Comparison of ENCODE assay signal across 16 mouse cellular contexts in the genomic region with DNA sequence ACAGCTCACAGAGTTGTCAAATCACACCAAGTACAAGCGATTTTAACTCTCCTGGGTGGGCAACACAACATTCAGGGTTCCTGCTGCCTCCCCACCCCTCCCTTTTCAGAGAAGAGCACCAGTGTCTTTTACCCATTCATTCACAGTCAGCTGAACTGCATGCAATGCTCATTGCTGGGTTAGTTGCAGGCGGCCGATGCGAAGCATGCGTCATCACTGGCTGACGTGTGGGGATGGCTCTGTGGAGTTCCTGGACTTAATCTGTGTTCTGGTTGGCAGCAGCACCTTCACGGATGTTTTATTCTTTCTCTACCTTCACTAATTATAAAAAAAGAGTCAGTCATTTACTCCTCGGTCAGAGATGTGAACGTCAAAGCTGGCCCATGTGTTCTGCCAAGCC.
"Had no signal": no experiment of that assay in that cellular context is flagged by ENCODE, and none has a peak within 500 bp of the region (broad histone marks: within the 10 kb centered on the region; RNA-seq: fewer than 3 reads in every experiment).

No protein-coding gene starts in this region.

- H3K9ac ChIP-seq: kidney, embryonic 15.5 days; liver, embryonic 15.5 days; neural tube, embryonic 15.5 days had no signal

- H3K36me3 ChIP-seq: kidney, embryonic 15.5 days; limb, embryonic 10.5 days; liver, embryonic 15.5 days; neural tube, embryonic 15.5 days had no signal

- H3K4me2 ChIP-seq: kidney, embryonic 15.5 days; liver, embryonic 11.5 days; liver, embryonic 15.5 days; neural tube, embryonic 15.5 days had no signal

- DNase-seq: kidney, postnatal 14 days; lung, adult 2 months; lung, postnatal 4 days; right cerebral cortex, adult 18-20 months; right cerebral cortex, postnatal 4 days; spleen, adult 18-20 months; thymus, adult 18-20 months; thymus, postnatal 14 days had no signal

- H3K9me3 ChIP-seq: kidney, embryonic 15.5 days; limb, embryonic 10.5 days; liver, embryonic 15.5 days; neural tube, embryonic 15.5 days had no signal

- H3K4me3 ChIP-seq: kidney, embryonic 15.5 days; left cerebral cortex, adult 2 months; limb, embryonic 10.5 days; liver, embryonic 15.5 days; myocyte; neural tube, embryonic 15.5 days had no signal

- H3K27me3 ChIP-seq: kidney, embryonic 15.5 days; liver, embryonic 15.5 days; neural tube, embryonic 15.5 days had no signal

- ATAC-seq: lung, postnatal 0 days had no signal

- H3K27ac ChIP-seq: kidney, embryonic 15.5 days; left cerebral cortex, adult 2 months; limb, embryonic 10.5 days; liver, embryonic 15.5 days; neural tube, embryonic 15.5 days had no signal
